Mouse (Mus musculus): Measurements from ENCODE around the gene Phf14. TPM values are rescaled to one million over a fixed set of nuclear protein-coding genes. Genes with fewer than 3 reads are reported as not detected.

Gene Phf14
- polyA plus RNA-seq, 1 experiment, result 9.6 TPM

DNA sequence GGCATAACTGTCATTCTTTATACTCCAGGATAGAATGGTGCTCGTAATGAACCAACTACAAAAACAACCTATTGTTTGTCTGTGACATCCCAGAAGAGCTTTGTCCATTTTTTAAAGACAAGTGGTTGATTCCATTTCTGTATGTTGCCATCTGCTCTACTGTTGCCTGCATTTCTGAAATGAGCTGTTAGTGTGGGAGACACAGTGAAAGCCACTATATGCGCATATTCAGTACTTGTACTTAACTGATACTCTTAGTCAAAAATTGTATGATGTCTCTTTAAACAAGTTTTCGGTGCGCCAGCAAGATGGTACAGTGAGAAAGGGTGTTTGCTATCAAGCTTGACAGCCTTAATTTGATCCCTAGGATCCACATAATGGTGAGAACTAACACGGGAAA, 177.1 kb downstream of the Phf14 start:
- WGBS, result 87% methylated on average over 5 of the region's 5 CpGs
- H3K4me3 ChIP-seq (ENCODE audit: control insufficient read depth, insufficient read depth, low read length), result no peak overlapping the region
- H3K27ac ChIP-seq (ENCODE audit: control insufficient read depth, insufficient read depth, low read length), result no peak overlapping the region
- no peaks in the 10 kb centered on the region for H3K36me3 ChIP-seq (ENCODE audit: control insufficient read depth, insufficient read depth, low read length)
- no peaks in the 10 kb centered on the region for H3K27me3 ChIP-seq (ENCODE audit: control insufficient read depth, insufficient read depth, low read length)
- H3K4me1 ChIP-seq (replicated peaks; ENCODE audit: control insufficient read depth, insufficient read depth, low read length), result no peaks in the 10 kb centered on the region; the same call in 1 of the 2 replicates
- TF ChIP-seq CTCF (IDR thresholded peaks at IDR 0.05; ENCODE audit: borderline replicate concordance, control insufficient read depth, extremely low read depth, insufficient read depth, low read length, poor library complexity), result no peak
- no peak for DNase-seq

DNA sequence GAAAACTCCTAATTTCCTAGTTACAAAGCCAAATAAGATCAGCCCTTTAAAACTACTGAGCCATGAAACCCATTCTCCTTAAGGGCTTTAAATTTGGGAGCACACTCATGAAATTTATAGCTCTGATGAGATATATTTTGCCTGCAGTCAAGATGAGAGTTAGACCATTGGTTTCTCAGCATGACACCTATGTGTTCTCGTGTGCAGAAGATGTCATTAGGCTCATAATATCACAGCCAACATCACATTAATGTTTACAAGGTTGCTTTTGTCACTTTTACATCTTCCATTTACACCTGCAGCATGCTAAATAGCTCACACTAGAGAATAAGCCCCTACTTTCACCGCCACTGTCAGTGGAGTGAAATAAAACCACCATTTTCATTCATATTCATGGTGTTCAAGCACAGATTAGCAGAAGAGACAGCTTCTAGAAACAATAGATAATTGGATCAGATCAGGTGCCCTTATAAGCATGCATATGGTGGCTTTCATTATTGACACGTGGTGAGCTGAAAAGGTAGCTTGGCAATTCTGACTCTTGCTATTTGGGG, 181.9 kb downstream of the Phf14 start:
- Histone ChIP-seq H3K27ac (ENCODE audit: control insufficient read depth, insufficient read depth, low read length) (no peak overlapping the region), H3K27me3 (ENCODE audit: control insufficient read depth, insufficient read depth, low read length) (no peaks in the 10 kb centered on the region), H3K4me3 (ENCODE audit: control insufficient read depth, insufficient read depth, low read length) (no peak overlapping the region), H3K4me1 (replicated peaks; ENCODE audit: control insufficient read depth, insufficient read depth, low read length) (no peaks in the 10 kb centered on the region), H3K36me3 (ENCODE audit: control insufficient read depth, insufficient read depth, low read length) (no peaks in the 10 kb centered on the region)
- TF ChIP-seq POLR2A (IDR thresholded peaks at IDR 0.05; ENCODE audit: control insufficient read depth, extremely low read depth, insufficient read depth, low read length, poor library complexity), result no peak
- TF ChIP-seq CTCF (IDR thresholded peaks at IDR 0.05; ENCODE audit: borderline replicate concordance, control insufficient read depth, extremely low read depth, insufficient read depth, low read length, poor library complexity), result no peak
- no peak for DNase-seq
- 95% methylated on average over 3 of the region's 3 CpGs for WGBS

DNA sequence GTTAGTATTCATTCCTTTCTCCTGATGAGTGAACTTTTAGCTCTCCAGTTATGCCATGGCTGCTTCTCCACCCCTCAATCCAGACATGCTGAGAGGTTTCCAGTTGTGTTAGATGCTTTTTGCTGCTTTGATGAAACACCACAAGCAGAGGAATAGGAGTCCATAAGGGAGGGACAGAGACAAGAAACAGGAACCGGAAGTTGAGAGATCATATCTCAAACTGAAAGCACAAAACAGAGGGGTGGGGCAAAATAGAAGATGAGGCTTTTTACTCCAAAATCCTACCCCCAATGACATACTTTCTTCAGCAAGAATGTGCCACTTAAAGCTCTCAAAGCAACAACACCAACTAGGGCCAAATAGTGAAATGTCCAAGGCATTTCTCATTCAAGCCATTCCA, 188.1 kb downstream of the Phf14 start:
- 11% methylated on average over 1 of the region's 1 CpGs for WGBS
- H3K4me1 ChIP-seq (replicated peaks; ENCODE audit: control insufficient read depth, insufficient read depth, low read length), result no peaks in the 10 kb centered on the region
- DNase-seq, result no peak
- TF ChIP-seq POLR2A (IDR thresholded peaks at IDR 0.05; ENCODE audit: control insufficient read depth, extremely low read depth, insufficient read depth, low read length, poor library complexity) (no peak), CTCF (IDR thresholded peaks at IDR 0.05; ENCODE audit: borderline replicate concordance, control insufficient read depth, extremely low read depth, insufficient read depth, low read length, poor library complexity) (no peak)
- H3K27ac ChIP-seq (ENCODE audit: control insufficient read depth, insufficient read depth, low read length), result no peak overlapping the region
- no peak overlapping the region for H3K4me3 ChIP-seq (ENCODE audit: control insufficient read depth, insufficient read depth, low read length)
- no peaks in the 10 kb centered on the region for H3K36me3 ChIP-seq (ENCODE audit: control insufficient read depth, insufficient read depth, low read length)
- no peaks in the 10 kb centered on the region for H3K27me3 ChIP-seq (ENCODE audit: control insufficient read depth, insufficient read depth, low read length)

DNA sequence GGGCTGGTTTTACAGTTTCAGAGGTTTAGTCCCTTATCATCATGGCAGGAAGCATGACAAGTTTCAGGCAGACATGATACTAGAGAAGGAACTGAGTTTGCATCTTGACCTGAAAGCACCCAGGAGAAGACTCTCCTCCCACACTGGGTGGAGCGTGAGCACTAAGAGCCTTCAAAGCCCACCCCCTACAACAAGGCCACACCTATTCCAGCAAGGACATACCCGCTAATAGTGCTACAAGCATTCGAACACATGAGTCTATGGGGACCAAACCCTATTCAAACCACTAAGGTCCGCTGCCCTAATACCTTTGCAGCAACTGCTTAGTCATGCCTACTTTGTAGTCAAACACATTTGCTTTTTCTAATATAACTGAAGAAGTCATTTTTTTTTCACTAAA, 189.5 kb downstream of the Phf14 start:
- 95% methylated on average over 4 of the region's 4 CpGs for WGBS
- Histone ChIP-seq H3K36me3 (ENCODE audit: control insufficient read depth, insufficient read depth, low read length) (no peaks in the 10 kb centered on the region), H3K27ac (ENCODE audit: control insufficient read depth, insufficient read depth, low read length) (no peak overlapping the region), H3K4me3 (ENCODE audit: control insufficient read depth, insufficient read depth, low read length) (no peak overlapping the region), H3K4me1 (replicated peaks; ENCODE audit: control insufficient read depth, insufficient read depth, low read length) (no peaks in the 10 kb centered on the region), H3K27me3 (ENCODE audit: control insufficient read depth, insufficient read depth, low read length) (no peaks in the 10 kb centered on the region)
- no peak for DNase-seq
- no peak for TF ChIP-seq CTCF (IDR thresholded peaks at IDR 0.05; ENCODE audit: borderline replicate concordance, control insufficient read depth, extremely low read depth, insufficient read depth, low read length, poor library complexity)
- no peak for TF ChIP-seq POLR2A (IDR thresholded peaks at IDR 0.05; ENCODE audit: control insufficient read depth, extremely low read depth, insufficient read depth, low read length, poor library complexity)

DNA sequence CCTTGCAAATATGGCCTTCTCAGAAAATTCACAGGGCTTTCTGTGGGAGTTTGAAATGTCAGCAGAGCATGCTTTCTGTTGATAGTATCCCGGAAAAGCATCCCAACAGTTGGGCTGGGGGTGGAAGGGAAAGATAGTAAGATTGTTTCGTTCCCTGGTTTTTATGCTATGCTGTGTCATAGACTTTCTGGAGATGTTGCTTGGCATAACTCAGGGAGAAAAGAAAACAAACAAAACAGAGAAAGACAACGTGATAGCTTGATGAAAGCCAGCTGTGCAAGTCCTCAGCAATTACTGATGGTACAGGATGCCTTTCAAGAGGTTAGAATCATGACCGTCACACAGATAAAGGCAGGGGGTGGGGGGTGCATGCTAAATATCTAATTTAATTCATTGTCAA, 197.5 kb downstream of the Phf14 start:
- H3K4me3 ChIP-seq (ENCODE audit: control insufficient read depth, insufficient read depth, low read length), result no peak overlapping the region
- 95% methylated on average over 4 of the region's 4 CpGs for WGBS

DNA sequence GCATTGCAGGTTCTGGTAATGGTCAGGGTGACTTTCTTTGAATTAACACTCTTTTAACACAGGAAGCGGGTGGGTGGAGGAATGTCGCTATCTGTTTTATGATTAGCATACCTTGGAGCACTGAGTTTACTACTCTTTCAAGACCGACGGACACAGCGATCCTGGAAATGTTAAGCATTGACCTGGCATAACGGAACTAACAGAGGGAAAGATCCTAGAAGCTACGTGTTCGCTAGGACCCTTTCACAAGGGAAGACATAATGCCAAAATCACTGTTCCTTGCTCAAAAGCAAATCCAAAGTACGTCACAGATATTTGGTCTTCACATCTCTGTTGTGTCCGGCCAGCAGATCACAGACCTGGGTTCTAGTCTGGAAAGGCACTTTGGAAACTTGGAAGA, 199.7 kb downstream of the Phf14 start:
- no peak for DNase-seq
- Histone ChIP-seq H3K27ac (ENCODE audit: control insufficient read depth, insufficient read depth, low read length) (no peak overlapping the region), H3K4me3 (ENCODE audit: control insufficient read depth, insufficient read depth, low read length) (no peak overlapping the region), H3K27me3 (ENCODE audit: control insufficient read depth, insufficient read depth, low read length) (no peaks in the 10 kb centered on the region), H3K4me1 (replicated peaks; ENCODE audit: control insufficient read depth, insufficient read depth, low read length) (no peaks in the 10 kb centered on the region), H3K36me3 (ENCODE audit: control insufficient read depth, insufficient read depth, low read length) (no peaks in the 10 kb centered on the region)
- 89% methylated on average over 10 of the region's 10 CpGs for WGBS
- TF ChIP-seq POLR2A (IDR thresholded peaks at IDR 0.05; ENCODE audit: control insufficient read depth, extremely low read depth, insufficient read depth, low read length, poor library complexity) (no peak), CTCF (IDR thresholded peaks at IDR 0.05; ENCODE audit: borderline replicate concordance, control insufficient read depth, extremely low read depth, insufficient read depth, low read length, poor library complexity) (no peak)

More for the DNA sequence above, 197.5 kb downstream of the Phf14 start:
- Histone ChIP-seq H3K27ac (ENCODE audit: control insufficient read depth, insufficient read depth, low read length) (no peak overlapping the region), H3K27me3 (ENCODE audit: control insufficient read depth, insufficient read depth, low read length) (no peaks in the 10 kb centered on the region), H3K36me3 (ENCODE audit: control insufficient read depth, insufficient read depth, low read length) (no peaks in the 10 kb centered on the region), H3K4me1 (replicated peaks; ENCODE audit: control insufficient read depth, insufficient read depth, low read length) (no peaks in the 10 kb centered on the region)
- DNase-seq, result no peak
- TF ChIP-seq CTCF (IDR thresholded peaks at IDR 0.05; ENCODE audit: borderline replicate concordance, control insufficient read depth, extremely low read depth, insufficient read depth, low read length, poor library complexity) (no peak), POLR2A (IDR thresholded peaks at IDR 0.05; ENCODE audit: control insufficient read depth, extremely low read depth, insufficient read depth, low read length, poor library complexity) (no peak)

DNA sequence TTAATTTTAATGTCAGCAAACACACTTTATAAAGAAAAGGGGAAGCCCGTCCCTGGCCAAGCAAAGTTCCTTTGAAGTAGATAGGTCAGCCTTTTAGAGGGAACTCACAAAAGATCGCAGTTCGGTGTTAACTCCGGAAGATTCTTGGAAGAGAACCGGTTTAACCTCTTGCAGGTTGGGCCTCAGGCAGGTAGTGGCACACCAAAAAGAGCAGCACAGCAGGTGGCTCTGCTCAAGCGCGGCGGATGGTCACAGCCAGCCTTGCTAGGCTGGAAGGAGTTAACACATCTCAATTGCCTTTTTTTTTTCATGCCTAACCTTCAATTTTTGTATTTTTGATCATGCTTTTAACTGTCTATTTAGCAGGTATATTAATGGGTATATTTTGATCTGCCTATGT, 200.2 kb downstream of the Phf14 start:
- TF ChIP-seq POLR2A (IDR thresholded peaks at IDR 0.05; ENCODE audit: control insufficient read depth, extremely low read depth, insufficient read depth, low read length, poor library complexity), result no peak
- no peak for TF ChIP-seq CTCF (IDR thresholded peaks at IDR 0.05; ENCODE audit: borderline replicate concordance, control insufficient read depth, extremely low read depth, insufficient read depth, low read length, poor library complexity)
- no peaks in the 10 kb centered on the region for H3K27me3 ChIP-seq (ENCODE audit: control insufficient read depth, insufficient read depth, low read length)
- H3K27ac ChIP-seq (ENCODE audit: control insufficient read depth, insufficient read depth, low read length), result no peak overlapping the region
- no peak overlapping the region for H3K4me3 ChIP-seq (ENCODE audit: control insufficient read depth, insufficient read depth, low read length)
- no peak for DNase-seq
- 20% methylated on average over 8 of the region's 8 CpGs for WGBS
- H3K36me3 ChIP-seq (ENCODE audit: control insufficient read depth, insufficient read depth, low read length), result no peaks in the 10 kb centered on the region
- H3K4me1 ChIP-seq (replicated peaks; ENCODE audit: control insufficient read depth, insufficient read depth, low read length), result no peaks in the 10 kb centered on the region

Data from thymus, adult 2 months (tissue).